Mouse (Mus musculus) embryo, embryonic 11.5 days (tissue): ENCODE data around the gene Ifitm3.
"Not testable (repeated sequence)": the region's sequence is repeated elsewhere in the genome, so short reads cannot be mapped to it uniquely, and the experiment has no call there.

ENCODE experiments used
- DNase-seq: peaks from one replicate; pipeline ENCODE4 v3.0.0-alpha.2; 2012; ENCODE audit warnings: low read depth, low spot score

Ifitm3 gene

DNA sequence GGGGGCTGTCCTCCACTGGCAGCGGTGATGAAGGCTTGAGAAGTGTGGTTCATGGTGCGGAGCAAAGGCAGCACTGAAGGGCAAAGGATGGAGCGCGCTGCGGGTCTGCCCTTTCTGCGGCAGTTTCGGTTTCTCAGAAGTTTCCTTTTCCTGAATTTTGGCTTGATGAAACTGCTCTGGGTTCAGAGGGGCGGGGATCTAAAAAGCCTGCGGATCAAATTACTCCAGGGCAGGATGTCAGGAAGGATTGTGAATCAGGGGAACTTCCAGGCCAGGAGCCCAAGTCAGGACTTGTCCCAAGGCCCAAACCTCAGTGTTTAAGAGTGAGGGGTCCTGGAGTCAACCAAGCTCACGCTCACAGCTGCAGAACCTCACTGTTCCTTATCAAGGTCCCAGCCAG is at the start of gene Ifitm3:
Gene Ifitm3, minus strand, starts transcription at position 178 of the 400 bp plus-strand sequence.
- no peak for DNase-seq

DNA sequence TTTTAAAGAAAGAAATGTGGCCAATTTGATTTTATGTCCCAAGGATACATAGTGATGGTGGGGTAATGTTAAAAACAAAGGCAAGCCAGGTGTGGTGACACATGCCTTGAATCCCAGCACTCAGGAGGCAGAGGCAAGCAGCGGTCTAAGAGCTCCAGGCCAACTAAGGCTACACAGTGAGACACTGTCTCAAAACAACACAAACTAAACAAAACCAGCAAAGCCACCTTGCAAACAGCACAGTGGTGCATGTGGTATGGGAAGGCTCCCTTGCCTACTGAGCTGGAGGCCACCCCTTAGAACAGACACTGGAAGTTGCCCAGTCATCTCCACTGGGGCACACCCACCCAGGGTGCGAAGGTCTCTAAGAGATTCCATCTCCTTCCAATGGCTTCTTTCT is 49.4 kb upstream of the Ifitm3 start:
- no peak for DNase-seq

- no peak for DNase-seq
Observed at GRCm38 (mm10) chr7:141058601-141059341, 48.2 kb upstream of the Ifitm3 start.

DNA sequence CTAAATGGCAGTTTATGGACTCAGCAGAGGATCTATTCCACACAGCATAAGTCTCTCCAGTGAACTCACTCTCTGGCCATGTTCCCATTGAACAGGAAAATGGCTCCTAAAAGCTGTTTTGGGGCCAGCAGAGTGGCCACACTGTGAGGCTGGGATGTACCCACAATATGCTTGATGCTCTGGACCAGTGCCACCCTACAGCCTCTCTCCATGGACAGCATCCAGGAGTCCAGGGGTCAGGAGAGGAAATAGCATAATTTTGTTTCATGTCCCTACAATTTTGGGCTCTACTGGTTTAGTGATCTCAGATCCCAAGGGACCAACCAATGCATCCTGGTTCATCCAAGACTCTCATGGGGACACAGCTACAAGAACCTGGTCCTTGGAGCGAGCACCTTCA is 47.0 kb upstream of the Ifitm3 start:
- no peak for DNase-seq

GRCm38 (mm10) chr7:141056976-141057375 is 46.4 kb upstream of the Ifitm3 start:
- no peak for DNase-seq

DNA sequence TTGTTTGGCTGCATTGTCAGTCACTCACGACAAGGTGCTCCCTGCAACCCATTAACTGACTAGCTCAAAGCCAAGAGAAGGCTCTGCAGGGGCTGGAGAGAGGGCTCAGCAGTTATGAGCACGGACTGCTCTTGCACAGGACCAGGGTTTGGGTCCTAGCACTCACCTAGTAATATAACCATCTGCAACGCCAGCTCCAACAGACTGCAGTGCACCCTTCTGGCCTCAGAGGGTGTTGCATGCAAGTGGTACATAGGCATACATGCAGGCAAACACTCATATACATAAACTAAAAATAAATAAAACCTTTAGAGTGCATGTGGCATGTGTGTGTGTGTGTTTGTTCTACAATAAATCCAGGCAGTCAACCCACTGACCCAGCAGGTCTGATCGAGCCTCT is 45.2 kb upstream of the Ifitm3 start:
- no peak for DNase-seq

GRCm38 (mm10) chr7:141052421-141052820 is 41.9 kb upstream of the Ifitm3 start:
- no peak for DNase-seq

DNA sequence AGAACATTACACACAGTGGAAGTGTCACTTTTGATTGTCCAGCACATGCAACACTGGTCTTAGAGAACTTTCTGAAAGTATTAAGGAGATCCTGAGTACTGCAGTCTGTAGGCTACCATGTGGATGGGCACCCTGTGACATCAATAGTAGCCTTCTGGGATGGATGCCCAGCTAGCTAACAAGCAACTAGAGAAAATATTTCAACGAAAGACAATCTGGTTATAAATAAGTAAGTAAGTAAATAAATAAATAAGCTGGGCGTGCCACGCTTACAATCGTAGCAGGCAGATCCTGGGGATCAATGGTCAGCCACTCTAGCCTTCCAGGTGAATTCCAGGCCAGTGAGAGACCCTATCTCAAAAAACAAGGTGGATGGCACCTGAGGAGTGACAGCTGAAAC is 41.4 kb upstream of the Ifitm3 start:
- DNase-seq: no peak

DNA sequence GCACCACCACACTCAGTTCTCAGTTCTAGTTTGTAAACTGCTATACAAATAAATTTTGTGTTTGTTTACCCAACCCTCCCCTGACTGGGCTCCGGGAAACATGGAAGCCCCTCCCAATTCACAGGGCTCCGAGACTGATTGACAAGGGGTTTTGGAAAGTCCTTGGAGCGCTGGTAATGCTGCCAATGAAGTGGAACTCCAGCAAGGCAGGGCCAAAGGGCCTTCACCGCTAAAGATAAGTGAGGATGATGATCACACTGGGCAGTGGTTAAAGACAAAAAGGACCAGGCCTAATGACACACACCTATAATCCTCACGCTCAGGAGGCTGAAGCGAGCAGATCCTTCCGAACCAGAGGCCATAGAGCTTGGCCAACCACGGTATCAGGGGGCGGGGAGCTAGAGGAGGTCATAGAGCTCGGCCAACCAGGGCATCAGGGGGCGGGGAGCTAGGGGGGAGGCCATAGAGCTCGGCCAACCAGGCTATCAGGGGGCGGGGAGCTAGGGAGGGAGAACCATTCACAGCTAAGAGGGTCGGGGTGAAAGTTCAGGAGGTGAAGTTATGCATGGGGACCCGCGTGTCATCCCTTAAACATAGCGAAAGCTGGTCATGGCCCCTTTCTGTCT is 40.6 kb upstream of the Ifitm3 start:
- DNase-seq: no peak

DNA sequence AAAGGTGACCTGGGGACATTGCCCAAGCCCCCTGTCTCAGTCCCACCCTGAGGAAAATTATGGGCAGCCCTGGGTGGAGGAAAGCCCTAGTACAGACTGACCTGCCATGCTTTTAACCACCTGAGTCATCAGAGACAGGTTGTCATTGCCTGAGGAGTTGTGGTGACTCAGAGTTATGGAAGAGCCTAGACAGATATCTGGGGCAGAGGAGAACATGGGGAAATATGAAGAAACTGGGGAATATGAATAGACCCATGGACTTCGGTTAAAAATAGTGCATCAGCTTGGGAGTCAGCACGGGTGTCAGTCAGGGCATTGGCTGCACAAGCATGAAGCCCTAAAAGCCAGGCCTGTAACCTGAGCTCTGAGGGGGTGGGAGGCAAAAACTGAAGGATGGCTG is 38.8 kb upstream of the Ifitm3 start:
- DNase-seq: no peak

- DNase-seq: peak; percentile 92
Observed at GRCm38 (mm10) chr7:141048226-141049218, 38.0 kb upstream of the Ifitm3 start.

DNA sequence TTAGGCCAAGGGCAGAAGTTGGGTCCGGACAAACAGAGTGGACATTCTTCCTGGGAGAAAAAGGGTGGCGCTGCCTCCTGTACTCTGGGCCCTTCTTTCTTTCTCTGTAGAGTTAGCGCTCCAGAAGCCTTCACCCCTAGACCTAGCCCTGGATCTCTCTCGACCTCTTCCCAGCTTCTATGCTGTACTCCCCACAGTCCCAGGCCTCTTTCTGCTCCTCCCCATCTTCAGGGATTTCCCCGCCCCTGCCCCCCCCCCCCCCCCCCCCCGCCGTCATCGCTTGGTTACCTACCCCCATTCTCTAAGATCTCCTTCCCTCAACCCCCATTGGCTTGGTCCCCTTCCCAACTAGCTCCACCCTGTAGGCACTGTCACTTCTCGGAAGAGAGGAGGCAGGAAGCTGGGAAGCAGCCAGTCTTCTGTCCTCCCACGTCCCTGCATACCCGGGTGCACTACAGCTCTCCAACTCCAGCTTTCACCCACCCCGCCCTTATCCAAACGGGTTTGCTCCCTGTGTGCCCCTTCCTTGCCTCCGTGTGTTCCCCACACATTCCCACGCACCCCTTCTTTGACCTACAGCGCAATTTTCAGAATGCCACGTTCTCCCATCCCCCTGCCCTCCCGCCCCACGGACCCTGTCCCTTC is 37.1 kb upstream of the Ifitm3 start:
- DNase-seq: no peak

DNA sequence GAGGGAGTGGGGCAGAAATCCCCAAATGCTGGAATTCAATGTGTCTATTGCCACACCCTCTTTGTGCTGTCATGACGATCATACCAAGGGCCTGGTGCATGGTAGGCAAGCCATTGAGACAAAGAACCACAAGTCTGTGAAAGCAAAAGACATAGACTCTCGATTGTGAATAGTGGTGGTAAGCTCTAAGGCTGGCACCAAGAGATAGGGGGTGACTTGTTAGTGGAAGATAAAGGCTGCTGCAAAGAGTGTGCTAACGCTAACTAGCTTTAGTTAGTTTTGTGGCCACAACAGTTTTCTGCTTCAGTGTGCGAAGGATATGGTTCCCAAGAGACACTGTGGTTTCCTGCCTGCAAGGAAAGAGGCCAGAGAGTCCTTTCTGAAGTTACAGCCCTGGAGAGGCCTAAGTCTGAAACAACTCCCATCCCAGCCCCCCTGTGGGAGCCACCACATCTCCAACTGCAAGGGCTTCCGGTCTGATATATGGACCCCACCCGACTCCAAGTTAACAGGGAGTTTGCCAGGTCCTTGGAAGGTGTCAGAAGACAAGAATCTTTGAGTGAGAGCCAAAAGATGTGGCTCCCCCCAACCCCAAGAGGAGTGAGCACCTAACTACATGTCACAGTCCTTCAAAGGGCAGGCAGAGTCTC is 36.5 kb upstream of the Ifitm3 start:
- no peak for DNase-seq

DNA sequence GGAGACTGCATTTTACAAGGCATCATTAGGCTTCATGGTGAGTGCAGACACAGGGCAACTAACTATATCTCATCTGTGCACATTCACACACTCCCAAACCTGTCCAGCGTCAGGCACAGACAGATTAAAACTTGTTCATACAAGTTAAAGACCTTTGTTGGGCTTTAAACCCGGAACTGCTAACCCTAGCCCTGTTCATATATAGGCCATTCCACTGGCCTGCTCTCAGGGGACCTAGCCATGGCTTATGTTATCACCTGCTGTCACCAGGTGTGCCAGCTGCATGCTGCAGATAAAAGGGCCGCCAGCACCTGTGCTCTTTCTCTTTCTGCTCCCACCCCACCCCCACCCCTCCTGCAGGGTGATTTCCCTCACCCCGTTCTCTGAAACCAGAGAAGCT is 32.0 kb upstream of the Ifitm3 start:
- DNase-seq: no peak

DNA sequence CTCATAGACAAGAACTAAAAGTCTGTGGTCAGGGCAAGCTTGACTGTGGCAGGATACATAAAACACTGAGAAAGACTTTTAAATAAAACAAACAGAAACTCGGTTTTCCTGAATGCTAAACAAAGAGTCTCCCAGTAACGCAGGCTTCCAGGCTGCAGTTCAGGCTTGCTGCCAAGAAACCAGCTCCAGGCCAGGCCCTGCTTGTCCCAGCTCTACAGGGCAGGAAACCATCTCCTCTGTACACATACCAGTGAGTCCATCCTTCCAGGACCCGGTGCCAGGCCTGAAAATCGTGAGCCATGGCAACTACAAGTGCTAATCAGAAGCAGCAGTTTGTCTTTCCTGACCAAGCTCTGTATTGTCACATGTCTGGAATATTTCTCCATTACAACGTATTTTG is 31.1 kb upstream of the Ifitm3 start:
- no peak for DNase-seq

DNA sequence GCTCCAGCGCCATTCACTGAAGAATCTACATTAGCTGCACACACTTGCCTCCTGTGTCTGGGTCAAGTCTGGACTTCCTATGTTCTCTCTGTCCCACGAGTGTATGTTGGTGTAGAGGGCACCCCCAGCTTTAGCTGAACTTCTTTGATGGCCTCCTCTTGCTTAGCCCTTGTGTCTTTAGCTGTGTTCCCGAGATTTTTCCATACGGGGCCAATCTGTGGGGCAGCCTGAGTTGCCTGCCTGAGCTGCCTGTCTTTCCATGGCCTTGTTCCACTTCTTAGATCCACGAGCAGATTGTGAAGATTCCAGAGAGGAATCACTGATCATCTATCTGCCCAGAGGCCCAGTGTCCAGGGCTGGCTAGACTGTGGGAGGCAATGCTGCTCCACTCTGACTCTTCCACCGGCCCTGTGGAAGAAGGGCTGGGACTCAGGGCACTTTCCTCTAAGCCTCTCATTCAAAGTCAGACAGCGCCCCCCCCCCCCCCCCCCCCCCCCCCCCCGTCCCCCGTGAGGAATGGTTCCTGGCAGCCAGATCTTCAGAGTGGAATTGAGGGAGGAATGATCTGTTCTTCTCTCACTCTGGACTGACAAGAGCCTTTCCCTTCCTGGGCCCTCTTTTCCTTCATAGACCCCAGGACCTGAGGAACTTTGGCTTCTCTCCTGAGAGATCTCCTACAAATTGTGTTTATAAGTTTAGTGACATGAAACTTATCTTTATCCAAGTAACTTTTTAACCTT is 30.5 kb upstream of the Ifitm3 start:
- DNase-seq: no peak

DNA sequence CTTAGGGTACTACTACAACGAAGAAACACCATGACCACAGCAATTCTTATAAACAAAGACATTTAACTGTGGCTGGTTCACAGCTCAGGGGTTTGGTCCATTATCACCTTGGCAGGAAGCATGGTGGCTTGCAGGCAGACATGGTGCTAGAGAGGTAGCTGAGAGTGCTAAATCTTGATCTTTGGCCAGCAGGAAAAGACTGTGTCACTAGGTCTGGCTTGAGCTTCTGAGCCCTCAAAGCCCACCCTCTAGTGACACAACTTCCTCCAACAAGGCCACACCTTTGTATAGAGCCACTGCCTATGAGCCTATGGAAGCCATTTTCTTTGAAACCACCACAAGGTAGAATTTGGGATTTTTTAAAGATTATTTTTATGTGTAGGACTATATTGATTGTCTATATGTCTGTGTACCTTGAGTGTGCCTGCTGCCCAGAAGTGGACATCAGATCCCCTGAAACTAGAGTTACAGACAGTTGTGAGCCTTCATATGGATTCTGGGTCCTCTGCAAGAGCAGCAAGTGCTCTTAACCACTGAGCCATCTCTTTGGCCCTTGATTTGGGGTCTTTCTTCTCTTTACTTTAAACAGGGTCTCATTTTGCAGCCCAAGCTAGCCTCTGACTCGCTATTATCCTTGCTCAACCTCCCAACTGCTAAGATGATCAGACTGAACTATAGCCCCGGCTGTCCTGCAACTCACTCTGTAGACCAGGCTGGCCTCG is 29.0 kb upstream of the Ifitm3 start:
- no peak for DNase-seq

GRCm38 (mm10) chr7:141038090-141039032 is 27.8 kb upstream of the Ifitm3 start:
- no peak for DNase-seq

DNA sequence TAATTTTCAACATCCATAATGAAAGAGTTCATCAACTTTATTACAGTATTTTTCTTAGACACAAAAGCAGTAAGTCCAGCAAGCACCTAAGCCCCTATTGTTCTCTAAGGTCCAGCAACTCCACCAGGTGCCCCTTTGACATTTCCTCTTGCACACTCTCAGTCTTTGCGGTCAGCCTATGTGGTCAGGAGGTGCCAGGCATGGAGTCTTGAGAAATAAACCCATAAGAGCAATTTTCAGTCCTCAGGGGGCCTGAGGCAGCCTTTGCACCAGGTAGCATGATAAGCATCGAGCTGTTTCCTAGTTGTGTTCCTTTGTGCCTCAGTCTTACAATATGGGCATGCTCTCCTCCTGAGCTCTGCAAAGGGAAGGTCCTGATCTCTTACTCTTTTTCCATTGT is 26.1 kb upstream of the Ifitm3 start:
- not testable (repeated sequence) for DNase-seq
